9 mouse cellular contexts compared by ENCODE assay signal in genomic region chr6:30081339-30081738, GRCm38 (mm10). TPM values are rescaled to one million over a fixed set of nuclear protein-coding genes. Genes with fewer than 3 reads are reported as not detected.
DNase-seq lines count a peak whose midpoint lies in the region; ATAC-seq and TF ChIP-seq lines count a peak whose summit lies in the region.
"Had no signal": no experiment of that assay in that cellular context is flagged by ENCODE, and none has a peak within 500 bp of the region (broad histone marks: within the 10 kb centered on the region; RNA-seq: fewer than 3 reads in every experiment).

No protein-coding gene starts in this region.

- intact Hi-C loops in left cerebral cortex, adult 2 months (cut with DNase I): loop anchor here (2.0 to 5.0 kb wide), 4 partner anchors 33 to 244 kb away; partner anchors contain the start of gene Strip2

- H3K27me3 ChIP-seq in liver, embryonic 14.5 days (ENCODE audit: control insufficient read depth, insufficient read depth, low read length): no peaks in the 10 kb centered on the region
- H3K27me3 ChIP-seq in midbrain, embryonic 10.5 days (ENCODE audit: low read depth, poor library complexity, severe bottlenecking): peaks cover 41% of the 10 kb centered on the region
- H3K27me3 ChIP-seq: embryonic facial prominence, embryonic 13.5 days had no signal

- no peak for TF ChIP-seq EP300 in liver, embryonic 14.5 days (IDR thresholded peaks at IDR 0.05; ENCODE audit: low read depth)

- no peak overlapping the region for H3K27ac ChIP-seq in liver, embryonic 14.5 days
- H3K27ac ChIP-seq in left cerebral cortex, adult 2 months: no peak overlapping the region
- no peak overlapping the region for H3K27ac ChIP-seq in midbrain, embryonic 10.5 days (replicated peaks)
- H3K27ac ChIP-seq: embryonic facial prominence, embryonic 13.5 days had no signal

- H3K4me2 ChIP-seq in liver, embryonic 14.5 days (ENCODE audit: low read depth): no peak overlapping the region
- H3K4me2 ChIP-seq: embryonic facial prominence, embryonic 13.5 days had no signal

- peak; percentile 17; the same call in 1 of the 2 replicates for TF ChIP-seq CTCF in liver, embryonic 14.5 days (IDR thresholded peaks at IDR 0.05; ENCODE audit: low read depth)
- peak; percentile 65 for TF ChIP-seq CTCF in left cerebral cortex, adult 2 months (IDR thresholded peaks at IDR 0.05)

- no peak for ATAC-seq in liver, embryonic 14.5 days (ENCODE audit: insufficient read depth)
- ATAC-seq in activated CD4-positive, CD25-positive, alpha-beta regulatory T cell, adult 4 months: no peak

- H3K9me3 ChIP-seq in liver, embryonic 14.5 days (ENCODE audit: control insufficient read depth, low read length): no peaks in the 10 kb centered on the region
- no peaks in the 10 kb centered on the region for H3K9me3 ChIP-seq in midbrain, embryonic 10.5 days (replicated peaks)
- H3K9me3 ChIP-seq: embryonic facial prominence, embryonic 13.5 days had no signal

- H3K4me3 ChIP-seq in liver, embryonic 14.5 days (ENCODE audit: insufficient read depth in 1 of 2, low read depth in 2 of 2, low read length in 2 of 2): no peak overlapping the region
- H3K4me3 ChIP-seq in left cerebral cortex, adult 2 months: no peak overlapping the region
- H3K4me3 ChIP-seq in midbrain, embryonic 10.5 days: no peak overlapping the region
- H3K4me3 ChIP-seq: embryonic facial prominence, embryonic 13.5 days had no signal

- WGBS in liver, embryonic 14.5 days (ENCODE audit: insufficient replicate concordance): 60% methylated on average over 3 of the region's 3 CpGs
- 83% methylated on average over 3 of the region's 3 CpGs for WGBS in midbrain, embryonic 10.5 days

- 0 out of 4 replicates have a peak, but pooled peaks cover 0 to under 1% of the 10 kb centered on the region in 2 experiments for H3K4me1 ChIP-seq in liver, embryonic 14.5 days (replicated peaks; ENCODE audit: control insufficient read depth in 2 of 2, insufficient read depth in 2 of 2, low read length in 1 of 2)
- peaks cover 75% of the 10 kb centered on the region for H3K4me1 ChIP-seq in midbrain, embryonic 10.5 days

- DNase-seq in embryo, embryonic 10 days (ENCODE audit: low spot score): peak; percentile 23
- no peak for DNase-seq in embryo, embryonic 9.5 days (ENCODE audit: extremely low spot score)
- no peak for DNase-seq in liver, embryonic 14.5 days (ENCODE audit: low read depth in 3 of 3, low spot score in 3 of 3)
- no peak for DNase-seq in liver
- peak; percentile 57 to 59 for DNase-seq in cerebellum, postnatal 14 days
- peak; percentile 22 to 23 for DNase-seq in left cerebral cortex, adult 2 months (ENCODE audit: extremely low spot score in 1 of 2, low spot score in 2 of 2)
- DNase-seq in midbrain, embryonic 10.5 days (ENCODE audit: low spot score): no peak

- H3K36me3 ChIP-seq in liver, embryonic 14.5 days (replicated peaks; ENCODE audit: control insufficient read depth, insufficient read depth, low read depth): no peaks in the 10 kb centered on the region
- no peaks in the 10 kb centered on the region for H3K36me3 ChIP-seq in midbrain, embryonic 10.5 days
- H3K36me3 ChIP-seq: embryonic facial prominence, embryonic 13.5 days had no signal

- H3K9ac ChIP-seq in liver, embryonic 14.5 days (replicated peaks): no peak overlapping the region
- H3K9ac ChIP-seq: embryonic facial prominence, embryonic 13.5 days had no signal

RNA-seq across cellular contexts. Expression of gene Nrf1, which starts 33.6 kb away (rescaled TPM):
- polyA plus RNA-seq in liver, embryonic 14.5 days (2012; rRNA removed): 31.2 and 34.6 TPM in 2 replicates
- 33.1 and 38.7 TPM in 2 replicates for polyA plus RNA-seq in liver, embryonic 14.5 days (2014; fragmentation: Nextera tagmentation; extraction: Ambion mirVana)
- 10 to 100 TPM; 21.7 to 24.2 TPM for total RNA-seq in left cerebral cortex, adult 2 months (2021)
- 10 to 100 TPM; 72.8 to 78.3 TPM for polyA plus RNA-seq in activated CD4-positive, CD25-positive, alpha-beta regulatory T cell, adult 4 months (2017; shearing (Covaris generic))
- polyA plus RNA-seq in midbrain, embryonic 10.5 days (2016; fragmentation: Nextera tagmentation; extraction: Ambion mirVana): 92.9 and 96.1 TPM in 2 replicates

Comparison
In these comparisons a context has a peak if more than half of its experiments do, and no peak if none do; other contexts are left out.
1. DNase-seq: peak in embryo, embryonic 10 days (single experiment), cerebellum, postnatal 14 days (2 of 2) and left cerebral cortex, adult 2 months (2 of 2); none in embryo, embryonic 9.5 days (single experiment), liver, embryonic 14.5 days (0 of 3), liver (single experiment) and midbrain, embryonic 10.5 days (single experiment).